Mouse (Mus musculus): ENCODE measurements at regions not wholly inside any gene's neighbourhood (a gene's known extent, or its start where the extent isn't known, plus 50 kb on each side); places are given as distances from the start of the nearest gene placed in this dataset.

DNA sequence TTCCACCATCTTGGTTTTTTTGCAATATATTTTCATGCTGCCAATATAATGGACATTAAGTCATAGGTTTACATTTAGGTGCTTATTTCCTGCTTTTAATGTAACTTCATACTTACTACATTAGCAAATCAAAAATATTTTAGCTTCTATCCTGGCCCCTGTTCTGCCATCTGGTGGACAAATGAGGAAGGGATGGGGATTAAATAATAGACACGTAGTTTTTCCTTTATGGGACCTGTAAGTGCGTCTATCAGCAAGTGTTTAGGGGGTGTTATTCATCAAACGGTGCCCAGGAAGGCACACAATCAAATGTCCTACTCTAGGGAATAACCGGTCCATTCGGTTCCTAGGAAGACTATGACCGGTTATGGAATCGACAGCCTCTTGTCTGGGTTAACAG lies 160.6 kb upstream of the Ccdc122 start:
- H3K27ac ChIP-seq (ENCODE audit: low read length), result no peak overlapping the region
- H3K4me3 ChIP-seq (replicated peaks; ENCODE audit: low read length), result no peak overlapping the region
- peaks cover 10% of the 10 kb centered on the region for H3K4me1 ChIP-seq (replicated peaks; ENCODE audit: control insufficient read depth, insufficient read depth, low read length)
- no peaks in the 10 kb centered on the region for H3K27me3 ChIP-seq (replicated peaks; ENCODE audit: control insufficient read depth, insufficient read depth, low read length)
- ATAC-seq, result no peak; the same call in 1 of the 2 replicates
- WGBS, result 53% methylated on average over 7 of the region's 7 CpGs
- no peaks in the 10 kb centered on the region for H3K36me3 ChIP-seq (ENCODE audit: control insufficient read depth, insufficient read depth)
- no peak overlapping the region for H3K9ac ChIP-seq (replicated peaks; ENCODE audit: low read depth, low read length)
- H3K9me3 ChIP-seq (ENCODE audit: control insufficient read depth, low read length), result no peaks in the 10 kb centered on the region
- H3K4me2 ChIP-seq (ENCODE audit: low read length), result no peak overlapping the region

DNA sequence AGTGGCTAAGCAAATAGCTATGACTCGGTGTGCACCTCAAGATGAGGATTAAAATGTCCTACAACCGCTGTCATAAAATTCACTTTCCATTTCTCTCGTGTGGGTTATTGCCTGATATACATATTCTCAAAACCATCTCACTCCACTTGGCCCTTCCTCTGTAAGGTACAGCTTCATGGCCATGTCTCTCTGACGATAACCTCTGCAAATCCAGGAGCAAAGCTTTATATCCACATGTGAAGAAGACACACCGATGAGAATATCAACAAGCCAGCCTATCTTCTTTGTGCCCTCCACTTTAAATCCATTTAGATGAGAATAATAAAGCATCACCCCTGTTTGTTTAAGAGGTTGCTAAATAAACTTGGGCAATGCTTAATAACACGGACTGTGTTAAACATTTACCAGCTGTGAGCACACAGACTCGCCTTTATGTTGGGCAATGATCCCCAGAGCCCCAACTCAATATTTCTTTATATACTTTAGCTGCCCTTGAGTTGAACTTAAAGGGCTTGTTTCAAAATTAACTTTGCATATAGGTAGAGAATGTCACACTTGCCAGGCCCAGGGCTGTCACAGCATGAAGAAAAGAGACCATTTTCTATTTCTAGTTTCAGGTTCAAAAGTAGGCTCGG lies 161.2 kb upstream of the Ccdc122 start:
- no peak overlapping the region for H3K4me2 ChIP-seq (ENCODE audit: low read length)
- H3K4me1 ChIP-seq (replicated peaks; ENCODE audit: control insufficient read depth, insufficient read depth, low read length), result peaks cover 10% of the 10 kb centered on the region
- no peak overlapping the region for H3K27ac ChIP-seq (ENCODE audit: low read length)
- no peaks in the 10 kb centered on the region for H3K27me3 ChIP-seq (replicated peaks; ENCODE audit: control insufficient read depth, insufficient read depth, low read length)
- H3K36me3 ChIP-seq (ENCODE audit: control insufficient read depth, insufficient read depth), result no peaks in the 10 kb centered on the region
- H3K9ac ChIP-seq (replicated peaks; ENCODE audit: low read depth, low read length), result no peak overlapping the region
- ATAC-seq, result no peak
- H3K9me3 ChIP-seq (ENCODE audit: control insufficient read depth, low read length), result no peaks in the 10 kb centered on the region
- H3K4me3 ChIP-seq (replicated peaks; ENCODE audit: low read length), result no peak overlapping the region
- 54% methylated on average over 8 of the region's 8 CpGs for WGBS

DNA sequence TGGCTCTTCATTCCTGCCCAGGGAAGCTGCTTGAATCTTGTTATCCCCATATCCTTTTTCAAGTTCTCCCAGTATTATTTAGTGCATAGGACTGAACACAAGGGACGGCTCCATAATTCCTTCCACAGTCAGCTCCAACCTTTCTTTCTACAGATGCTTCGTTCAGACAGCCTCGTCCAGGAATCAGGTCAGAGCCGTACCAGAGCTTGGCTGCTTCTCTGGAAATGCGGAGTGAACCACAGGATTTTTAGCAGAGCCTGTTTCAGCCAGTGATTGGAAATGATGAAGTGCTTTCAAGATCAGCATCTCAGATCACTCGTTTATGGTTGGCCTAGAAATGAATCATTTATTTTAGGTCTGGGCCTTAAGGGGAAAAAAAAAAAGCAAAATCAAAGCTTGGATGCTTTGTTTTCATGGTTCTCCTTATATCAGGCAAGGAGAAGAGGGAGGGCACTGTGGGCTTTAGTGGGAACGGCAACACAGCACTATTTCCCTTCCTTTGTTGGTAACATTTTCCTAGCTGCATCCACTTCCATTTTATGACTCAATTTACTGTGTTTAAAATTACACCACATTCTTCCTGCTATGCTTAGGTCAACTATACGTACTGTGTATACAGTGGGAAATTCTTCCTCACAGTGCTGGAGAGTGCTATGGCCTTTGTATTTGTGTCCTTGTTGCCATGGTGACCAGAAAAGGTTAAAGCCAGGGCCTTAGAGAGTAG lies 161.9 kb upstream of the Ccdc122 start:
- no peak overlapping the region for H3K9ac ChIP-seq (replicated peaks; ENCODE audit: low read depth, low read length)
- WGBS, result 29% methylated on average over 8 of the region's 8 CpGs
- no peaks in the 10 kb centered on the region for H3K27me3 ChIP-seq (replicated peaks; ENCODE audit: control insufficient read depth, insufficient read depth, low read length)
- no peak overlapping the region for H3K27ac ChIP-seq (ENCODE audit: low read length)
- no peak overlapping the region for H3K4me2 ChIP-seq (ENCODE audit: low read length)
- H3K4me3 ChIP-seq (replicated peaks; ENCODE audit: low read length), result no peak overlapping the region
- no peaks in the 10 kb centered on the region for H3K9me3 ChIP-seq (ENCODE audit: control insufficient read depth, low read length)
- H3K36me3 ChIP-seq (ENCODE audit: control insufficient read depth, insufficient read depth), result no peaks in the 10 kb centered on the region
- H3K4me1 ChIP-seq (replicated peaks; ENCODE audit: control insufficient read depth, insufficient read depth, low read length), result peaks cover 10% of the 10 kb centered on the region
- ATAC-seq, result peak; percentile 58; the same call in 1 of the 2 replicates

DNA sequence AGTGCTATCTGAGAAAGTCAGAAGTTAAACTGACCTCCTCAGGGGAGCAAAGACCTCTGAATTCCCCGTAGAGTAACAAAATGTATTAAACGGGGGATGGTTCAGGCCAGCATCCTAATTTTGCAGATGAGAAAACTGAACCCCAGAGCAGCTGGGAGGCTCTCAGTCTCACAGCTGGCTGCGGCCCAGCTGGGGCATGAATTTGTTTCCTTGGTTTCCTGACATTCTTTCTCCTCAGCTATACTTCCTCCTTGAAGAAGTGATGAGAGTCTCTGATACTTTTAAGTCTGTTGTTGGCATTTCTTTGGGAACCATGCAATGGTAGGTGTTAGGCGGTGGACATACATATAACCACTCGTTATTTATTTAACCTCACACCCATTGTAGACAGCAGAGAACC lies 162.9 kb upstream of the Ccdc122 start:
- Histone ChIP-seq H3K9me3 (ENCODE audit: control insufficient read depth, low read length) (no peaks in the 10 kb centered on the region), H3K27ac (ENCODE audit: low read length) (no peak overlapping the region), H3K4me1 (replicated peaks; ENCODE audit: control insufficient read depth, insufficient read depth, low read length) (peaks cover 10% of the 10 kb centered on the region), H3K4me3 (replicated peaks; ENCODE audit: low read length) (no peak overlapping the region), H3K36me3 (ENCODE audit: control insufficient read depth, insufficient read depth) (no peaks in the 10 kb centered on the region), H3K4me2 (ENCODE audit: low read length) (no peak overlapping the region), H3K27me3 (replicated peaks; ENCODE audit: control insufficient read depth, insufficient read depth, low read length) (no peaks in the 10 kb centered on the region), H3K9ac (replicated peaks; ENCODE audit: low read depth, low read length) (no peak overlapping the region)
- no peak for ATAC-seq
- 85% methylated on average over 5 of the region's 5 CpGs for WGBS

DNA sequence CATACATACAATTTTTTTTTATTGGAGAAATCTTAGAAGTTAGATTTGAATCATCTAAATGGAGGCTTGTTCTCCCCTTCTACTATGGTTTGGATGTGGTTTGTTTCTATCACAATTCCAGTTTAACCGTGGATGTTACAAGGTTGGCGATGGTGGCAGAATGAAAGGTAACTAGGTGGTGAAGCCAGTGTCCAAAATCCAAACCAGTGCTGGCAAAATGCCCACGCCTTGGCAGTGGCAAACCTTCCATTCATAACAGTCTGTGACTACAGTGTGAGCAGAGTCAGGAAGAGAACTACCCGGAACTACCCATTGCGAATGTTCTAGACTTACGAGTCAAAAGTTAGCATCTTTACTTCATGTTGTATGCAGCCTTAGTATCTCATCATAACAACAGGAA lies 163.6 kb upstream of the Ccdc122 start:
- H3K36me3 ChIP-seq (ENCODE audit: control insufficient read depth, insufficient read depth), result no peaks in the 10 kb centered on the region
- peaks cover 10% of the 10 kb centered on the region for H3K4me1 ChIP-seq (replicated peaks; ENCODE audit: control insufficient read depth, insufficient read depth, low read length)
- H3K27me3 ChIP-seq (replicated peaks; ENCODE audit: control insufficient read depth, insufficient read depth, low read length), result no peaks in the 10 kb centered on the region
- no peak overlapping the region for H3K9ac ChIP-seq (replicated peaks; ENCODE audit: low read depth, low read length)
- H3K9me3 ChIP-seq (ENCODE audit: control insufficient read depth, low read length), result no peaks in the 10 kb centered on the region
- no peak for ATAC-seq
- H3K4me3 ChIP-seq (replicated peaks; ENCODE audit: low read length), result no peak overlapping the region
- no peak overlapping the region for H3K4me2 ChIP-seq (ENCODE audit: low read length)
- 93% methylated on average over 6 of the region's 6 CpGs for WGBS
- H3K27ac ChIP-seq (ENCODE audit: low read length), result no peak overlapping the region

GRCm38 (mm10) chr14:76872510-76872909 lies 164.1 kb upstream of the Ccdc122 start:
- H3K9me3 ChIP-seq (ENCODE audit: control insufficient read depth, low read length), result no peaks in the 10 kb centered on the region
- no peaks in the 10 kb centered on the region for H3K27me3 ChIP-seq (replicated peaks; ENCODE audit: control insufficient read depth, insufficient read depth, low read length)
- WGBS, result 87% methylated on average over 7 of the region's 7 CpGs
- H3K4me3 ChIP-seq (replicated peaks; ENCODE audit: low read length), result no peak overlapping the region
- H3K9ac ChIP-seq (replicated peaks; ENCODE audit: low read depth, low read length), result no peak overlapping the region
- H3K4me1 ChIP-seq (replicated peaks; ENCODE audit: control insufficient read depth, insufficient read depth, low read length), result peaks cover 10% of the 10 kb centered on the region
- H3K36me3 ChIP-seq (ENCODE audit: control insufficient read depth, insufficient read depth), result no peaks in the 10 kb centered on the region
- ATAC-seq, result no peak
- H3K4me2 ChIP-seq (ENCODE audit: low read length), result no peak overlapping the region
- no peak overlapping the region for H3K27ac ChIP-seq (ENCODE audit: low read length)

GRCm38 (mm10) chr14:76868831-76869230 lies 167.7 kb upstream of the Ccdc122 start:
- H3K27ac ChIP-seq (ENCODE audit: low read length), result no peak overlapping the region
- no peak overlapping the region for H3K4me2 ChIP-seq (ENCODE audit: low read length)
- no peak for ATAC-seq
- no peak overlapping the region for H3K4me3 ChIP-seq (replicated peaks; ENCODE audit: low read length)
- no peaks in the 10 kb centered on the region for H3K27me3 ChIP-seq (replicated peaks; ENCODE audit: control insufficient read depth, insufficient read depth, low read length)
- no peaks in the 10 kb centered on the region for H3K36me3 ChIP-seq (ENCODE audit: control insufficient read depth, insufficient read depth)
- no peaks in the 10 kb centered on the region for H3K9me3 ChIP-seq (ENCODE audit: control insufficient read depth, low read length)
- H3K9ac ChIP-seq (replicated peaks; ENCODE audit: low read depth, low read length), result no peak overlapping the region
- 0 out of 2 replicates have a peak, but pooled peaks cover 1% of the 10 kb centered on the region for H3K4me1 ChIP-seq (replicated peaks; ENCODE audit: control insufficient read depth, insufficient read depth, low read length)
- 93% methylated on average over 3 of the region's 3 CpGs for WGBS

- no peaks in the 10 kb centered on the region for H3K27me3 ChIP-seq (replicated peaks; ENCODE audit: control insufficient read depth, insufficient read depth, low read length)
- ATAC-seq, result no peak
- WGBS, result 88% methylated on average over 5 of the region's 5 CpGs
Observed at GRCm38 (mm10) chr14:76868131-76868530, 168.4 kb upstream of the Ccdc122 start.

GRCm38 (mm10) chr14:76864664-76865063 lies 171.9 kb upstream of the Ccdc122 start:
- Histone ChIP-seq H3K9ac (replicated peaks; ENCODE audit: low read depth, low read length) (no peak overlapping the region), H3K27ac (ENCODE audit: low read length) (no peak overlapping the region), H3K27me3 (replicated peaks; ENCODE audit: control insufficient read depth, insufficient read depth, low read length) (no peaks in the 10 kb centered on the region), H3K4me3 (replicated peaks; ENCODE audit: low read length) (no peak overlapping the region), H3K9me3 (ENCODE audit: control insufficient read depth, low read length) (no peaks in the 10 kb centered on the region), H3K4me1 (replicated peaks; ENCODE audit: control insufficient read depth, insufficient read depth, low read length) (no peaks in the 10 kb centered on the region), H3K4me2 (ENCODE audit: low read length) (no peak overlapping the region), H3K36me3 (ENCODE audit: control insufficient read depth, insufficient read depth) (no peaks in the 10 kb centered on the region)
- WGBS, result 41% methylated on average over 4 of the region's 4 CpGs
- no peak for ATAC-seq

More at GRCm38 (mm10) chr14:76868131-76868530, 168.4 kb upstream of the Ccdc122 start:
- no peaks in the 10 kb centered on the region for H3K36me3 ChIP-seq (ENCODE audit: control insufficient read depth, insufficient read depth)
- no peak overlapping the region for H3K9ac ChIP-seq (replicated peaks; ENCODE audit: low read depth, low read length)
- no peak overlapping the region for H3K4me3 ChIP-seq (replicated peaks; ENCODE audit: low read length)
- no peaks in the 10 kb centered on the region for H3K9me3 ChIP-seq (ENCODE audit: control insufficient read depth, low read length)
- no peak overlapping the region for H3K27ac ChIP-seq (ENCODE audit: low read length)
- H3K4me2 ChIP-seq (ENCODE audit: low read length), result no peak overlapping the region
- H3K4me1 ChIP-seq (replicated peaks; ENCODE audit: control insufficient read depth, insufficient read depth, low read length), result no peaks in the 10 kb centered on the region
